Mouse (Mus musculus): ENCODE data around the gene Nsdhl. TPM values are rescaled to one million over a fixed set of nuclear protein-coding genes. Genes with fewer than 3 reads are reported as not detected.
A peak's percentile ranks its signal among the peaks of the same experiment; 100 is the strongest.

The Nsdhl gene
- polyA plus RNA-seq, 1 experiment from 2014 or later = 50.2 TPM

DNA sequence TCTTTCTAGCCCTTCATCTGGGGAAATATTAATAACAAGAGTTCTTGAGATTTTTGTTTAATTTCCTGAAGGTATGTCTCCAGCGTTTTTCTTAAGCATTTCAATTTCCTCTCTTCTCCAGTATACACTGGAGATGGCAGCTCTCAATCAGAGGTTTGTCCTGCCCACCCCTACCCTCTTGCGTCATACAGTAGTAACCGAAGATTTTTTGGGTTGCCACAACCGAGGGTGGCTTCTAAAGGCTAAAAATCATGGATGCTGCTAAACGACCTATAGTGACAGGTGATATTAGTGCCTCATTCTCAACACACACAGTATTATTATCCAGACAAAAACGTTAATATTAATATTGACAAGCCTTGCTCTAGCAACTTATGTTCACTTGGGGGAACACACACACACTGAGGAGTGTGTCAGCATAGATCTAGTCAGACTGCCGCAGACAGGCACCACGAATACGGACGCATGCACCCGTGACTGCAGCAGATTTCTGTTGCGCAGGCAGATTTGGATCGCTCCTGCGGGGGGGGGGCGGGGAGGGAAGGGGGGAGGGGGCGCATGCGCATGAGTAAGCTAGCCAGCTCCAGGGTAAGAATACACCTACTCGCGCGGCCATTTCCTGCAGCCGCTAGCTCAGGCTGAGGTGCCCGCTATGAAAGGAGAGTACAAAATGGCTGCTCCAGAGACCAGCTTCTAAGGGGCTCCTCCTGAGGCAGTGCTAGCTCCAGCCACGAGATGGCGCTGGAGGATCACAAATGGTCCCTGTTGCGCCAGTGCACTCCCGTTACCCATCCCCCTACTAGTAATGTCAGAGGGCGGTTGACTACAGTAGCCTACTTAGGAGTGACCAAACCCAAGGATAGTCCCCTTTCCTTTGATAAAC lies 89.5 kb downstream of the Nsdhl start:
- Histone ChIP-seq H3K27me3 (replicated peaks) (no peaks in the 10 kb centered on the region), H3K4me1 (no peaks in the 10 kb centered on the region), H3K4me3 (peak overlapping the region; percentile 33), H3K9ac (peak overlapping the region; percentile 25; the same call in 1 of the 2 replicates), H3K27ac (peak overlapping the region; percentile 85), H3K9me3 (no peaks in the 10 kb centered on the region), H3K4me2 (peak overlapping the region; percentile 45), H3K36me3 (replicated peaks) (no peaks in the 10 kb centered on the region)
- peak; percentile 99 for ATAC-seq (replicated peaks)
- WGBS = 23% methylated on average over 25 of the region's 27 CpGs

MicroRNAs encoded within 50 kb of the gene (microRNA counts, 519-probe panel; counts per million panel counts)
- 1,471 counts per million, percentile 5 among the panel's probes with 10 or more counts for microRNA mmu-miR-2137

Small RNAs within 50 kb of the gene (microRNA-seq; reads per million reads assigned to microRNA genes)
- not detected for gene Mir2137

Other genes starting within 250 kb of the Nsdhl start
- 4.1 and 4.9 TPM in 2 replicates for gene Gabrq, start 93.4 kb upstream of the Nsdhl start, polyA plus RNA-seq (2015; fragmentation: Nextera tagmentation; extraction: Ambion mirVana)
- 63.2 and 63.5 TPM in 2 replicates for gene Cetn2, start 146 bp upstream of the Nsdhl start, polyA plus RNA-seq (2015; fragmentation: Nextera tagmentation; extraction: Ambion mirVana)
- gene Zfp185, start 68.8 kb downstream of the Nsdhl start, polyA plus RNA-seq (2015; fragmentation: Nextera tagmentation; extraction: Ambion mirVana) = 0.78 and 1.1 TPM in 2 replicates
- 0.10 and 0.22 TPM in 2 replicates for gene Pnma5, start 118.5 kb downstream of the Nsdhl start, polyA plus RNA-seq (2015; fragmentation: Nextera tagmentation; extraction: Ambion mirVana)
- 4.9 and 5.0 TPM in 2 replicates for gene Pnma3, start 146.2 kb downstream of the Nsdhl start, polyA plus RNA-seq (2015; fragmentation: Nextera tagmentation; extraction: Ambion mirVana)
- 0.88 and 1.6 TPM in 2 replicates for gene Xlr4a, start 163.9 kb downstream of the Nsdhl start, polyA plus RNA-seq (2015; fragmentation: Nextera tagmentation; extraction: Ambion mirVana)
- gene Xlr3a, start 178.5 kb downstream of the Nsdhl start, polyA plus RNA-seq (2015; fragmentation: Nextera tagmentation; extraction: Ambion mirVana) = 5.5 and 7.2 TPM in 2 replicates
- gene Gm14685, start 198.5 kb downstream of the Nsdhl start, polyA plus RNA-seq (2015; fragmentation: Nextera tagmentation; extraction: Ambion mirVana) = 2.0 and 2.4 TPM in 2 replicates
- not detected in 2 replicates for gene Xlr5b, start 230.2 kb downstream of the Nsdhl start, polyA plus RNA-seq (2015; fragmentation: Nextera tagmentation; extraction: Ambion mirVana)
- gene DXBay18, start 230.9 kb downstream of the Nsdhl start, polyA plus RNA-seq (2015; fragmentation: Nextera tagmentation; extraction: Ambion mirVana) = 0.87 and 1.5 TPM in 2 replicates

Measured in midbrain, embryonic 15.5 days (tissue).